Mouse (Mus musculus) cerebellum, postnatal 14 days (tissue): ENCODE data around the gene Abl1.

ENCODE experiments used
- DNase-seq, 2 experiments: peaks; one replicate each; pipeline ENCODE4 v3.0.0; 2021; ENCODE audit warnings: mixed read lengths in 2 of 2

Abl1 gene

DNA sequence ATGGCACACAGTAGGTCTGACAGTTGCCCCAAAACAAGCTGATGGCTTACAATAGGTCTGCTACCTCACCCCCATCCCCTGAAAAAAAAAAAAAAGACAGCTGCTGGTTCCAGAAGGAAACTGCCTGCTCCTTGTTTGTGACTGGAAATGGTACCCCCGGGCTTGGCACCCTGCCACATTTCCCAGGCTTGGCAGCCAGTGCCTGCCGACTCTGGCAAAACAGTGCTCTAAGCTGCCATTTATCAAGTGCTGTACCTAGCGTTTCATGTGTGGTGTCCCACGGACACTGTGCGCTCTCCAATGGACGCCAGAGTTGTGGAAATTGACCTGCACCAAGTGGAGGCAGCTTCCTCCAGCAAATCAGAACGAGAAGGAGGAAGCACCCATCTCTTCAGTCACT is 139.7 kb downstream of the Abl1 start:
- peak; percentile 90 to 93 for DNase-seq

DNA sequence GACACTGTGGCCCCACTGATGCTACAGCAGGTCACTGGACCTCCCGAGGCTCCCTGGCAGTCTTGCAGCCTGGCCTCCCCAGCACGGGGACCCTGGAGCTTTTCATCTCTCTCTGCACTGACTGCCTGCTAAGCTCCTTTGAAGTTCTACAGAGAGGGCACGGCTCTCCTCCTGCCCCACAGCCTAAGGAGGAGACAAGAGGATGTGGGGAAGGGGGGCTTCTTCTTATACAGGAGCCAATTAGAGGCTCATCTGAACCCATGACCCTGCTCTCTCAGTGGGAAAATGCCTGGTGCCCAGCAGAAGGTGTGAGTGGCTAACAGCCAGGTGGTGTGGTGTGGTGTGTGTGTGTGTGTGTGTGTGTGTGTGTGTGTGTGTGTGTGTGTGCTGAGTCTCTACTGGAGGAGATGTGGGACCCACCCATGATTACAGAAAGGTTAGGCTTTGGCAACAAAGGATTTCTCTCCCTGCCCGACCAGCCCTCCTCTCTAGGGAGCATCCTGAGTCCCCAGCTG is 140.2 kb downstream of the Abl1 start:
- no peak for DNase-seq

DNA sequence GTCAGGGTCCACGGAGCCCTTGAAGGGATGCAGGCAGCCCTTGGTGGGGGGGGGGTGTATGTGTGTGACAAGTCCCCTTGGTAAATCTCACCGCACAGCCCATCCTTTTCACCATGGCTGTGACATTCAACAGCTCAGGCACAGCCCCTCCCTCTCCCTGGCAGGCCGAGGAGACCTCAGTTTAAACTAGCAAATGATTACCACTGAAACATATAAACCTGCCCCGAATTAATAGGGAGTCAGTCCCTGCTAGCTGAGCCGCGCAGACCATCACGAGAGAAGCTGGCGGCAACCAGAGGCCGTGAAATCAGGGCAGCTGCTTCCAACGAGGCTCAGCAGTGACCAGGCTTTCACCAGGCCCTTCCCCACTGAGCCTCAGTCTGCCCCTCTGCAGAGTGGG is 147.9 kb downstream of the Abl1 start:
- DNase-seq = no peak

DNA sequence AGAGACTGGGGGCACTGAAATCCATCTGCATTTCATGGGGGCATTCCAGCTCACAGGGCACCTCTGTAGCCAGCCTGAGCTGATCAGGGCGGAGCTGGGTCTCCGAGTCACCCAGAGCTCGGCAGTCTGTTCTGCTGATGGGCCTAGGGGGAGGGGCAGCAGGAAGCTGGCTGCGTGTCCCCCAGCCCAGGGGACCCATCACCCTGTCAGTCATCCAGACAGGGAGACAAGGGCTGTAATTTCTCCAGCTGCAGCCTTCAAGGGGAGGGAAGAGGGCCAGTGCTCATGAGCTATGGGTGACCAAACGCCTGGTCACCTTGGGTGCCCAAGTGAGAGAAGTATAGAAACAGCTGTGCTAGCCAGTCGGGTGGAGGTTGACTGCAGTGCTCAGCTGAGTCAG is 148.8 kb downstream of the Abl1 start:
- DNase-seq = no peak

DNA sequence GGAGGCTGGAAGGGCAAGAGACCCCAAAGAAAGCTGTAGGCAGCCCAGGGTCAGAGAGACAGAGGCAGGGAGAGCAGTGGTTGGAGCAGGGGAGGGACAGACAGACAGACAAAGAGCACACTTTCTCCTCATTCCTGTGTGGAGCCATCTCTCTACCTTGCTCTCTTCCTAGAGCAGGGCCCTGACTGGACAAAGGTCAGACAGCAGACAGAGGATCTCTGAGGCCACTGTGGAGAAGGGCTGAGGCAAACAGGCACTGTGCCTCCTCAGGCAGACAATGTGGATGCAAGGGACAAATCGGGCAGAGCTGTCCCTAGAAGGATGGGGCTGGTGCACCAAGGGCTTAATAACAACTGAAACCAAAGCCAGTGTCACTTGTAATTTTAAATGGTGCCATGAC is 150.7 kb downstream of the Abl1 start:
- DNase-seq = no peak

DNA sequence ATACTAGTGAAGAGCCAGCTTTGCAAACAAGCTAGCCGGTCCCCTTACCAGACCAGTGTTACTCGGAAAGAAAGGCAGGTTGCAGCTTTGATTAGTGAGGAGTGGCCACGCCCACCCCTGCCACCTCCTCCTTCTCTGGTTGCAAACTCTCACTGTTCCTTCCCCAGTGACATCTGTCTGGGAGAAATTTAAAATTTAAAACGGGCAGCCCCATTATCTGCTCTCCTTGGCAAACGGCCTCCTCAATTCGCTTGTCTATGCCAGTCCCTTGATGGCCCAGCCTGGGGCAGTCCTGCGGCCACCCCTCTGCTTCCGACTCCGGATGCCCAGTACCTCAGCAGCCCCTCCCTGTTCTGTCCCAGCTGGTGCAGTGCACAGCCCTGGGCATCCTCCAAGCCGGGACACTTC is 156.6 kb downstream of the Abl1 start:
- DNase-seq = no peak

DNA sequence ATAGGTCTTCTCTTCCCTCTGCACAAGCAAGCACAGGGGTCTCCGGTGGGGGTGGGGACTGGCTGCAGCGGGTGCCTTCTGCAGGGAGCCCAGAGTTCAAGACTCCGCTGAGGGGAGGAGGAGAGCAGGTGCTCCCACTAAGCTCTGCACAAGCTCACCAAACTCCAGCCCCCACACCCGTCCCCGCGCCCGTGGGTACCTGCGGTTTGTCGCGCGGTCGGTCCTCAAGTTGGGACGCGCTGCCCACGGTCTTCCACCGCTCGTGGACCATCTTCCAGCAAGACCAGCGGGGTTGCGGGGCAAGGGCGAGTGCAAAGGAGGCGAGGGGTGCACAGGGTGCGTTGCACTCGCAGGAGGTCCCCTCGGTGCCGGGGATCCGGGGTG is 157.3 kb downstream of the Abl1 start:
- no peak for DNase-seq

DNA sequence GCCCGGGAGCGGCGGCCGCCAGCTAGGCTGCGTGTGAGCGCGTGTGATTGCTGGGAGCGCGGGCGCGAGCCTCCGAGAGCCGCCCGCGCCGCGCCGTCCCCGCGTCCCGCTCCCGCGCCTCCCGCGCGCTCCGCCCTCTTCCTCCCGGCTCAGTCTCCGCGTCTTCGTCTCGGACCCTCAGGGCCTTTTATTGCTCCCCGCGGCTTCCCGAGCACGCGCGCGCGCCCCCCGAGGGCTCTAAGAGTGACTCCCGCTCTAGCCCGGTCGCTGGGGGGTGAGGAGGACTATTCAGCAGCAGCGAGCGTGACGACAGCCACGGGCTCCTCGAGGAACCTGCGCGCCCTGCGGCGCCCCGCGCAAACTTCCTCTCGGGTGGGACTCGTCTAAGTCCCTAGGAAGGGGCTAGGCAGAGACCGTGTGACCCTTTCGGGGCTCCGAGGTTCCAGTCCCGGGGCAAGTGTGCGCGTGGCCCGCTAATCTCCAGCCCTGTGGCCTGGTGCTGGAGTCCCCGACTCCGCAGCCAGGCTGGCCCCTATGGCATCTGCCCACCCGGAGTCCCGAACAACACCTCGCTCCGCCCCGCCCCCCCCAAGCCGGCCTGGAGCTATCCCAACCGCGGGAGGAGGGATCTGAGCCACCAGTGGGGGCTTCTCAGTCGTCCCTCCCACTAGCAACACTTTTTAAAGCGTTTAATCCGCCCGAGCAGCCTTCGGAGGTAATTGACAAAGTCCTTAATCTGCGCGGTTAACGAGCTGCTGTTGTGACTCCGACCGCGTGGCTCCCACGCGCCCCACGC is 157.9 kb downstream of the Abl1 start, which contains the start of gene Fibcd1:
Gene Fibcd1 (minus strand): TSS at position 110 of the 796 bp plus-strand sequence.
- peak; percentile 43 to 50 for DNase-seq

DNA sequence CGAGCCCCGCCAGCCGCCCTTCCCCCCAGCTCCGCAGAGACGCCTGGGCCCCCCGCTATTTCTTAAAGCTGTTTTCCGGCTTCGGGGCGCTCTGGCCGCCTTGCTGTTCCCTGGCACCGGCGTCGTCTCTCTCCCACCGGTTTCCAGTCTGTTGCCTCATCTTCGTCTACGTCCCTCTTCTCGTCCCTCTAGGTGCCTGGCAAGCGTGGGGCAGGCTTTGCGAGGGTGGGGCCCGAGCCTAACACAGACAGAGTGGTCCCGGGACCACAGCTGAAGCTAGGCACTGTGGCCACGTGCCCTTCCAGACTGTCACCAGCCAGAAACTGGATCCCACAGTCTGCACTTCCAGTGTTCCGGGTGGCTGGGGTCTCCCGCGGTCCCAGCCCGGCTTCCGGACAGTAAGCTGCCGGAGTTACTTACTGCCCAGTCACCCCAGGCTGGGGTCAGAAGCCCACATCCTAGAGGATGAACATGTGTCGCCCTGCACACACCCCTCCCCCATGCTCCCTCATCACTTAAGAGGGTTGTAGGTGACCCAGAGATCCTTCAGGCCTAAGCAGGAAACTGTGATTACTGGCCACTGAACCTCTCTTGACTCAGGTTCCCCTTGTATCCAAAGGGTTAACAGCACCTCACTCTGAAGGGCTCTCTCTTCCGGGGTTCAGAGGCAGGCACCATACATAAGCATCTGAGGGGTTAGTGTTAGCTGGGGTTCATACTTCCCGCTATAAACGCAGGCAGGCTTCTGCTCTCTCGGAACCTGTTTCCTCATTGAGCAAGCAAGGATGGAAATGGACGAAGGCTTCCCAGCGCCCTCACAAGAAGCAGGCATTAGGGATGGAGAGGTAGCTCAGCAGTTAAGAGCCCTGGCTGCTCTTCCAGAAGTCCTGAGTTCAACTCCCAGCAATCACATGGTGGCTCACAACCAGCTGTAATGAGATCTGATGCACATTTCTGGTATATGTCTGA is 158.8 kb downstream of the Abl1 start:
- peak; percentile 62 to 72 for DNase-seq

DNA sequence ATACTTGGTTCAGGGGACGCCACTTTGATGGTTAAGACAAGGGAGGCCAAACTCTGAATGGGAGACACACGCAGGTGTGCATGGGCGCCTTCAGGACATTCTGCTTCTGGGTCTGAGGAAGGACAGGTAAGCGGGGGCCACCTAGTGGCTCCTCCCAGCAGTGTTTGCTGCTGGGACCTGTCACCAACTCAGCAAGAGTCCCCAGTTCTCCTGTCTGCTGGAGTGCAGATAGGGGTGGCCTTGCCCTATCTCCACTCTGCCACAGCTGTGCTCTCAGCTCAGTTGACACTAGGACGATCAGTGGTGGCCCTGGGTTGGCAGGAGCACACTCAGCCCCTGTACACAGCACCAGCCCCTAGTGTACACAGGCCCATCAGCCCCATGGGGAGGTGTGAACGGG is 159.7 kb downstream of the Abl1 start:
- peak; percentile 64 to 66 for DNase-seq

DNA sequence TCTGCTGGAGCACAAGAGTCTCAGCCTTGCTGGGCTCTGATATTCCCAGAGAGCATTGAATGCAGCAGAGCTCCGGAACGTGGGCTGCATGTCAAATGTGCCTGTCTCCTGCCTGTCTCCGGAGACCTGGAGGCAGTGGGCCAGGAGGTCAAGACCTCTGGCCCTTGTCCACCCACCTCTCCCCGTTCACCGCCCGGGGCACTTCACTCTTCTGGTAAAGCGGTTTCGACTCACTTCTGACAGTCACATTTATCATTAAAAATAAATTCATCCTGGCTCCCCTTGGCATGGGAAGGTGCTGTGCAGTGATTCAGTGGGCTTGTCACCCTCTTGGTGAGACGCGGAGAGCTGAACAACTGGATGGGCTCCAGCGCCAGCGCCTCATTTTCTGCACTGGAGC is 162.0 kb downstream of the Abl1 start:
- no peak for DNase-seq
